Mouse (Mus musculus) heart, postnatal 36 days (tissue): Measurements from ENCODE around the gene Plekha5. TPM values are rescaled to one million over a fixed set of nuclear protein-coding genes. Genes with fewer than 3 reads are reported as not detected.

Source experiments
- DNase-seq, 2 experiments: peaks; one replicate each; pipeline ENCODE4 v3.0.0; 2021 to 2022
- intact Hi-C: fragments of 180-260 bp; cut with DNase I; formaldehyde crosslinking; loops from one replicate; pipeline ENCODE4 v1.15.1; 2025
- total RNA-seq, 2 experiments: library from RNA; stranded (reverse); gene quantifications; 2 replicates each; pipeline ENCODE4 v1.2.3; 2021

Gene Plekha5
- total RNA-seq, 2 experiments from 2014 or later: 26.6 to 33.6 TPM

DNA sequence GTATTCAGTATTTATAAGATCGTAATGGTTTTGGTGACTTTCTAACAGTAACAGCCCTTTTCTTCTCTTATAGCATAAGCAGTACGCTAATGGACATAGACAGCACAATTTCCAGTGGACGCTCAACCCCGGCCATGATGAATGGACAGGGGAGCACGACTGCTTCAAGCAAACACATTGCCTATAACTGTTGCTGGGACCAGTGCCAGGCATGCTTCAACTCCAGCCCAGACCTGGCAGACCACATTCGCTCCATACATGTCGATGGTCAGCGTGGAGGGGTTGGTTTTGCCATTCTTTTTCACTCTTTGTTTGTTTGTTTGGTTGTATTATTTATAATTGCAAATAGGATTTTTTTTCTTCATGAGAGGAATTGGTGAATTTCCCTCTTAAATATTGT, 209.8 kb downstream of the Plekha5 start:
- DNase-seq: no peak
- intact Hi-C loops: no loop called here

DNA sequence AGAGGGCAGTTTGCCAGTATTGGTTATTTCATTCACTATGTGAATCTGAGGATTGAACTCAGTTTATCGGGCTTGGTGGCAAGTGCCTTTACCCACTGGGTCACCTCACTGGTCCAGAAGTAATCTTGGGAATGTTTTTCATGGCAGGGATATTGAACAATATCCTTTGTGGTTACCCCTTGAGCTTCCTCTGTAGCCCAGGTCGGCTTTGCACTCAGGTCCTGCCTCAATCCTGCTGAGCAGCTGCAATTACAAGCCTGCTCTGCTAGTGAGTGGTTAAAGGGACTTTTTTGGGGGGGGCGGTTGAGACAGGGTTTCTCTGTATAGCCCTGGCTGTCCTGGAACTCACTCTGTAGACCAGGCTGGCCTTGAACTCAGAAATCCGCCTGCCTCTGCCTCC, 212.4 kb downstream of the Plekha5 start:
- intact Hi-C loops: no loop called here
- no peak for DNase-seq

DNA sequence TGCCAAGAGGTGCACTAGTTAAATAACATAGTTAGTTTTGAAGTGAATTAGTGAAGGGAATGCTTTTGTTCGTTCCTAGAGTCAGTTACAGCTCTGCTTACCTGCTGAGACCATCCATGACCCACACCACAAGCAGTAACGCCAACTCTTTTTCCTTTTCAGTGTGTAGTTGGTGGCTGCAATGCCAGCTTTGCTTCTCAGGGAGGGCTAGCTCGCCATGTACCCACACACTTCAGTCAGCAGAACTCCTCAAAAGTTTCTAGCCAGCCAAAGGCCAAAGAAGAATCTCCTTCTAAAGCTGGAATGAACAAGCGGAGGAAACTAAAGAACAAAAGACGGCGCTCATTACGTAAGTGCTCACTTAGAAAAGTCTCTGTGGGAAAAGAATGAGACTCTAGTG, 218.2 kb downstream of the Plekha5 start:
- intact Hi-C loops: no loop called here
- no peak for DNase-seq

DNA sequence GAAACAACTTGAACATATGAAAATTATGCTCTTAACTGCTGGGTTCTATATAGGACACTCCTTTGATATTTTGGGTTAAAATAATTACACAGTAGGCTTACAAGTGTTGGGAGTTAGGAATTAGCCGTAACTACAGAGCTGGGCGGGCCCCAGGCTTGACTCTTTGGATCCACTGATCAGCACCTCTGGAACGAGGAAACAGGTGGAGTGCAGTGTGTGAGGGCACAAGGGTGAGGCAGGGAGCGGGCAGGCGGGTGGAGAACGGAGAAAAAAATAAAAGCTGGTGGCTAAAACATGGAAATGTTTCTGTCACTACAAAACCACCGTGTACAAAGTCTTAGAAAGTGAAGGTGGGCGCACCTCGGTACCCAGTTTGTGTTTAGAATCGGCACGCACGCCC, 218.8 kb downstream of the Plekha5 start:
- intact Hi-C loops: no loop called here

DNA sequence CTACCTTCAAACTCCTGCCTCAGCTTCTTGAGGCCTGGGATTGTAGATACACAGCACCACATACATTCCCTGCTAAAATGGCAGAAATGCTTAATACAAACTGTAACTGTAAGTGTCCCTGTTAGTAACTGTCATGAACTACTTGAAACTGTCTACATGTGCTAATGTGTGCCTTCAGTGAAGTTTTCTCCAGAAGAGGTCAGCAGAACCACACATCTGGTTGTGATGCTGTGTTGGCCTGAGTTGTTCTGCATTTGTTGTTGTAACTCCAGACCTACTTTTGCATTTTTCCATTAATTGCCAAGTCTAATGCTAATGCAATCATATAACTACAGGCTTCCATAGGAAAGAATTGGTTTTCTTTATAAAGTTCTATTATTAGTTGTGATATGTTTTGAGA, 222.1 kb downstream of the Plekha5 start:
- no peak for DNase-seq
- intact Hi-C loops: loop anchor here (2.0 kb wide), 1 partner anchor 67 kb away; no protein-coding TSS in a partner anchor

More for the DNA sequence above, 218.8 kb downstream of the Plekha5 start:
- DNase-seq: no peak

Other genes starting within 250 kb of the Plekha5 start
- 10 to 100 TPM; 37.5 to 39.2 TPM for gene Aebp2, start 198.6 kb downstream of the Plekha5 start, total RNA-seq